Mouse (Mus musculus) liver, embryonic 14.5 days (tissue): ENCODE measurements around the gene Gpcpd1.

Source experiments
- CTCF ChIP-seq: IDR thresholded peaks from 2 replicates; pipeline ENCODE4 v1.5.1; 2016; ENCODE audit warnings: antibody characterized with exemption, low read depth, control low read depth
- EP300 ChIP-seq: IDR thresholded peaks from 2 replicates; pipeline ENCODE4 v1.6.1; 2016; ENCODE audit warnings: antibody characterized with exemption, low read depth

DNA sequence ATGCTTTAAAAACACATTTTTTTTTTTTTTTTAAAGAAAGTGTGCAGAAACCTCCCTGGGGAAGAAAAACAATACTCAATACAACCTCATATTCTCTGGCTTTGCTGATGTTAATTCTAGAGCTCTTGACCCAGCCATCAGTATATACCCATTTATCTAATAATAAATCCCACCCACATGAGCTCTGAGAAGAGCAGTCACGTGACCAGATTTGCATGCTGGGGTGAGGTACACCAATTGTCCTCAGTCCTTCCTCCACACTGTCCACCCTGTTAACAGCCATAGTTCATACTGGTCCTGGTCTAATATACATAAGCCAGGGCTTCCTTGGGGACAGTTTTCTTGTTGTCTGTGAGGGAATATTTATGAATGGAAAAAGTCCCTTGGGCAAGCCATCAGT lies 49.0 kb upstream of the Gpcpd1 start:
- TF ChIP-seq CTCF (no peak), EP300 (no peak)
